Mouse (Mus musculus) kidney, adult 2 months (tissue): ENCODE data around the gene Srpk2. TPM values are rescaled to one million over a fixed set of nuclear protein-coding genes. Genes with fewer than 3 reads are reported as not detected.

ENCODE experiments used
- DNase-seq: peaks from one replicate; pipeline ENCODE4 v3.0.0; 2021
- H3K27ac ChIP-seq: fragments of 200-500 bp; 2 replicates; pipeline ENCODE4 v1.5.1; 2012; ENCODE audit warnings: low read depth, low read length, control low read depth, inconsistent platforms; ENCODE audit not compliant: insufficient read depth
- H3K27me3 ChIP-seq: fragments of 200-500 bp; replicated peaks from 2 replicates; pipeline ENCODE4 v1.6.1; 2012; ENCODE audit warnings: mild to moderate bottlenecking, moderate library complexity, low read length, inconsistent platforms; ENCODE audit not compliant: control insufficient read depth, insufficient read depth
- H3K36me3 ChIP-seq: fragments of 200-500 bp; 2 replicates; pipeline ENCODE4 v1.6.1; 2012; ENCODE audit warnings: mild to moderate bottlenecking, moderate library complexity, low read length, inconsistent platforms; ENCODE audit not compliant: control insufficient read depth, insufficient read depth
- H3K4me1 ChIP-seq: fragments of 200-500 bp; 2 replicates; pipeline ENCODE4 v1.6.1; 2011; ENCODE audit warnings: low read length; ENCODE audit not compliant: control insufficient read depth, insufficient read depth
- H3K4me3 ChIP-seq: fragments of 200-500 bp; 2 replicates; pipeline ENCODE4 v1.5.1; 2011; ENCODE audit warnings: mild to moderate bottlenecking, low read depth, low read length, control low read depth; ENCODE audit not compliant: insufficient read depth
- CTCF ChIP-seq: fragments of 200-500 bp; conservative IDR thresholded peaks from 2 replicates; pipeline ENCODE4 v1.5.1; 2011; ENCODE audit warnings: low read depth, mild to moderate bottlenecking, control low read depth, low read length, moderate library complexity, mixed read lengths; ENCODE audit not compliant: insufficient read depth, insufficient read length
- POLR2A ChIP-seq: fragments of 200-500 bp; IDR thresholded peaks from one replicate; pipeline ENCODE4 v1.6.1; 2011; ENCODE audit warnings: low read depth, low read length, control low read depth
- WGBS: fragments of 180-500 bp; shearing (Covaris S2); methylation state at CpG from one replicate; pipeline ENCODE4 v1.1.7; 2018; 5-methylcytosine and 5-hydroxymethylcytosine counted together
- polyA plus RNA-seq: library from polyadenylated mRNA; depleted of rRNA; stranded (reverse); fragments of >200 nt; gene quantifications from 2 replicates; pipeline ENCODE4 v1.2.3, GENCODE M21; 2012

Srpk2 gene
- polyA plus RNA-seq, 1 experiment = 6.6 TPM

DNA sequence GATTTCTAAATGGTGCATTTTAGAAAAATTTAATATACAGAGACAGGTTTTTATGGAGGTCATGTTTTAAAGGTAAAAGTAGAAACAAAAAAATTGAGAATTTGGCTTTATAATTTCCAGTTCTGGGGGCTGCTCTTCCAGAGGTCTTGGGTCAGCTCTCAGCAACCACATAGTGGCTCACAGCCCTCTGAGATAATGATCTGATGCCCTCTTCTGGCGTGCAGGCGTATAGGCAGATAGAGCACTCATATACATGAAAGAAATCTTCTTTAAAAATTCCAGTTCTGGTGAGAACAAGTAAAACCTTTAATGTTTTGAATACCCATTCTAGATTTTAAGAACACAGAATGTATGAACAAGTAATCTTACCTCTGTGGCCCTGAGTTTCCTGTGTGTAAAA lies 193.6 kb downstream of the Srpk2 start:
- Histone ChIP-seq H3K27me3 (no peaks in the 10 kb centered on the region), H3K36me3 (peaks cover 21% of the 10 kb centered on the region), H3K27ac (no peak overlapping the region), H3K4me1 (no peaks in the 10 kb centered on the region), H3K4me3 (no peak overlapping the region)
- 40% methylated on average over 2 of the region's 2 CpGs for WGBS
- TF ChIP-seq CTCF = peak; percentile 56
- no peak for TF ChIP-seq POLR2A
- DNase-seq = no peak

DNA sequence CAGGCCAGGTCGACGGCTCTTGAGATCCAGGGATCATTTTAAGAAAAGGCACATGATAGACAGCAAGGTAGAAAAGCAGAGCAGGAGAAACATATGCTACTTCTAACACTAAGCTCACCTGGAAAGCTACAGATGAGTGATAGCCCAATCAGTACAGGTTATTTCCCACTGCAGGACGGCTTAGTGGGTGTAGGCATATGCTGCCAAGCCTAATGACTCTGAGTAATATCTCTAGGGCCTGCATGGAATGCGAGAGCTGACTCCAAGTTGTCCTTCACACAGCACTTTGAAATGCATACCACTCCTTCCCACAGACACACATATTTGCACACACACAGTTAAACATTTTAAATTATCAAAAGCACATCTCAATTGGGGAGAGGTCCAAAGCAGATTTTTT lies 195.2 kb downstream of the Srpk2 start:
- Histone ChIP-seq H3K4me1 (no peaks in the 10 kb centered on the region), H3K27me3 (no peaks in the 10 kb centered on the region), H3K36me3 (peaks cover 21% of the 10 kb centered on the region), H3K27ac (no peak overlapping the region), H3K4me3 (no peak overlapping the region)
- no peak for TF ChIP-seq CTCF
- no peak for TF ChIP-seq POLR2A
- 69% methylated on average over 4 of the region's 4 CpGs for WGBS
- no peak for DNase-seq

DNA sequence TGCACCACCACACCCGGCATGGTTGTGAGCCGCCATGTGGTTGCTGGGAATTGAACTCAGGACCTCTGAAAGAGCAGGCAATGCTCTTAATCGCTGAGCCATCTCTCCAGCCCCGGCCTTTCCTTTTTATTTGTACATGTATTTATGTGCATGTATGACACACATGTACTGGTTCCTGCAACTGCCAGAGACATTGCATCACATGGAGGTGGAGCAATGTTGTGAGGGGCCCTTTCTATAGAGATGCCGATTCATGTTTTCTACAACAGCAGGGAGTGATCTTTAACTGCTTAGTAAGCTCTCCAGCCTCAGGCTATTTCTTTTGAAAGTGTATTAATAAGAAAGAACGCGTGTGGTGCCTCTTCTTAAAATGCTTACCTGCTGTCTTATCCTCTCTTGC lies 200.6 kb downstream of the Srpk2 start:
- no peak overlapping the region for H3K4me3 ChIP-seq
- H3K27me3 ChIP-seq = no peaks in the 10 kb centered on the region
- WGBS = 84% methylated on average over 7 of the region's 7 CpGs
- no peaks in the 10 kb centered on the region for H3K4me1 ChIP-seq
- H3K27ac ChIP-seq = no peak overlapping the region
- no peak for TF ChIP-seq POLR2A
- no peak for TF ChIP-seq CTCF
- peaks cover 25% of the 10 kb centered on the region for H3K36me3 ChIP-seq
- DNase-seq = no peak

DNA sequence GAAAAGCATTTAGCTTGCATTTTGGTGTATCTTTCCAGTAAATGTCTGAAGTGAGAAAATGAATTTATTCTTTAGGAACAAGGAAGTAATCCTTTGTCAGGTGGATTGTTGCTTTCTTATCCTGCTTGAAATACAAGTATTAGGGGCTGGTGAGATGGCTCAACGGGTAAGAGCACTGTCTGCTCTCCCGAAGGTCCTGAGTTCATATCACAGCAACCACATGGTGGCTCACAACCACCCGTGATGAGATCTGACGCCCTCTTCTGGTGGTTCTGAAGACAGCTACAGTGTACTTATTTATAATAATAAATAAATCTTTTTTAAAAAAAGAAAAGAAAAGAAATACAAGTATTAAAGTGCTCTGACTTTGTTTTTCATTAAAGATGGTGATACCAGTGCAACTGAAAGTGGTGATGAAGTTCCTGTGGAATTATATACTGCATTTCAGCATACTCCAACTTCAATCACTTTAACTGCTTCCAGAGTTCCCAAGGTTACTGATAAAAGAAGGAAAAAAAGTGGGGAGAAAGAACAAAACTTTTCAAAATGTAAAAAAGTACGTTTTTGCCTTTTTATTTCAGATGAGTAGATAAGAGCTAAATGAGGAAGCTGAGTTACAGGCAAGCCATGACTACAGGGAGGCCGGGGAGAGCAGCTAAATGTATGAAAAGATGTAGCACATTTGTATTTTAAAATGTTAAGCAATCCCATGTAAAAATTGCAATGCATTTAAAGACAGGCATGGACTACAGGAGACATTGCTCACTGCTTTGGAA lies 211.1 kb downstream of the Srpk2 start:
- Histone ChIP-seq H3K4me1 (no peaks in the 10 kb centered on the region), H3K27ac (no peak overlapping the region), H3K36me3 (peaks cover 13% of the 10 kb centered on the region), H3K4me3 (no peak overlapping the region), H3K27me3 (no peaks in the 10 kb centered on the region)
- DNase-seq = no peak
- TF ChIP-seq POLR2A = no peak
- TF ChIP-seq CTCF = peak; percentile 36; the same call in 1 of the 2 replicates
- 66% methylated on average over 6 of the region's 6 CpGs for WGBS

DNA sequence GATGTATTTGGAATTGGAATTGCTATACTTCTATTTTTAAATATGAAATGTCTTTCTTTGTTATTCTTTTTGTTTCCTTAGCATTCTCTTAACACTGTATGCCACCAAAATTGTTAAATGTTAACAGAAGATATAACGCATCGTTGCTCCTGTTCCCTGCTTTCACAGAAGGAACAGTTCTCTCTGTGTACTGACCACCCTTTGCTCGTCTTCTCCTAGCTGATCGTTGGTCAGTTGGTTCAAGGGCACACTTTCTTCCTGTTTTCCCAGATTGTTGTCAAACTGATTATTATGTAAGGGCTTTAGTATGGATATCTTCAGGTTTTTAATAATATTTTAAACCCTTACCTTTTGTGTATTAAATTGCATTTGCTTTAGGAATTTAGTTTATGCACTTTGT lies 217.9 kb downstream of the Srpk2 start:
- Histone ChIP-seq H3K27me3 (no peaks in the 10 kb centered on the region), H3K4me3 (no peak overlapping the region), H3K4me1 (peaks cover 6% of the 10 kb centered on the region; the same call in 1 of the 2 replicates), H3K36me3 (peaks cover 23% of the 10 kb centered on the region), H3K27ac (no peak overlapping the region)
- peak; percentile 78 for DNase-seq
- WGBS = 36% methylated on average over 4 of the region's 4 CpGs
- TF ChIP-seq POLR2A (no peak), CTCF (no peak)

DNA sequence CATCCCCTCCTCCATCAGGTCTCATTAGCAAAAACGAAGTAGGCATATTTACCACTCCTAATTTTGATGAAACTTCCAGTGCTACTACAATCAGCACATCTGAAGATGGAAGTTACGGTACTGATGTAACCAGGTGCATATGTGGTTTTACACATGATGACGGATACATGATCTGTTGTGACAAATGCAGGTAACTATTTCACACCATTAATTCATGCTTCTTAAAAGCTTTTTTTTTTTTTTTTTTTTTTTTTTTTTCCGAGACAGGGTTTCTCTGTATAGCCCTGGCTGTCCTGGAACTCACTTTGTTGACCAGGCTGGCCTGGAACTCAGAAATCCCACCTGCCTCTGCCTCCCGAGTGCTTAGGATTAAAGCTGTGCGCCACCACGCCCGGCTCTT lies 219.7 kb downstream of the Srpk2 start:
- Histone ChIP-seq H3K27me3 (no peaks in the 10 kb centered on the region), H3K4me1 (peaks cover 6% of the 10 kb centered on the region; the same call in 1 of the 2 replicates), H3K4me3 (no peak overlapping the region), H3K36me3 (peaks cover 21% of the 10 kb centered on the region), H3K27ac (peak overlapping the region; percentile 50; the same call in 1 of the 2 replicates)
- no peak for TF ChIP-seq POLR2A
- TF ChIP-seq CTCF = no peak
- WGBS = 93% methylated on average over 8 of the region's 8 CpGs
- DNase-seq = no peak

DNA sequence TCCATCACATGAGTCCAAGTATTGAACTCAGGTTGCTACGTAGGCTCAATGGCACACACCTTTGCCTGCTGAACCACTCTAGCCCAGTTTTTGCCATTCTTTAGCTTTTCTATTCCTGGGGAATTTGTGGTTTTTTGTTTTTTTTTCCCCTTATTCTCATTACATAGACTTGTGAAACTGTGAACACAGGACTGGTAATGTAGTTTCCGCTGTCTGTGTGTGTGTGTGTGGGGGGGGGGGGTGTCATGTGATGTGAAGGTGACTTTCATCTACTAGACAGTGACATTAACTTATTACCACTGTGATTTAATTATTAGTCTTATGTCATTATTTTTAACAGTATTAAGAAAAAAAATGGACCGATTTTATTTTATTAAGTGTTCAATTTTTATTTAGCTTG lies 220.2 kb downstream of the Srpk2 start:
- Histone ChIP-seq H3K27me3 (no peaks in the 10 kb centered on the region), H3K4me3 (no peak overlapping the region), H3K4me1 (peaks cover 6% of the 10 kb centered on the region; the same call in 1 of the 2 replicates), H3K36me3 (peaks cover 21% of the 10 kb centered on the region), H3K27ac (peak overlapping the region; percentile 50; the same call in 1 of the 2 replicates)
- no peak for DNase-seq
- TF ChIP-seq POLR2A = no peak
- TF ChIP-seq CTCF = no peak
- whole genome bisulfite sequencing = 55% methylated on average over 3 of the region's 3 CpGs
